Mouse (Mus musculus) right cerebral cortex, postnatal 25 days (tissue): ENCODE results near the gene Brd3.

Experiments used
- DNase-seq: peaks from one replicate; pipeline ENCODE4 v3.0.0; 2022

The Brd3 gene

GRCm38 (mm10) chr2:27469292-27469990, 38.0 kb downstream of the Brd3 start:
- DNase-seq: no peak

DNA sequence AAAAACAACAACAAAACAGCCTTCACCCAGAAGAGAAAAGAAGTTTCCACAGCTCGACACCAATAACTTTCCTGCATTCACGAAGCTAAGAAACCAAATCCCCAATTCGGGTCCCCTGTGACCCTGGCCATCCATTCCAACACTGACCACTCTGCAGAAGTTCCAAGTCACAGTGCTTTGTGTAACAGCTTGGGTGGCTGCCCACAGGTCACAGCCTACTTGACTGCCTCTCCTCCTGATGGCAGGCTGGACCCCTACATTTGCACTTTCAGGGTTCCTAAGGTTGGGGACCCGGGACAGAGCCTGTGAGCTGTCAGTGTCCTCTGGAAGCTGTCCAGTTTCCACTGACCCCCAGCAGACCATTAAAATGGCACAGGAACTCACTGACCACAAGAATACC, 44.6 kb downstream of the Brd3 start:
- DNase-seq: no peak

DNA sequence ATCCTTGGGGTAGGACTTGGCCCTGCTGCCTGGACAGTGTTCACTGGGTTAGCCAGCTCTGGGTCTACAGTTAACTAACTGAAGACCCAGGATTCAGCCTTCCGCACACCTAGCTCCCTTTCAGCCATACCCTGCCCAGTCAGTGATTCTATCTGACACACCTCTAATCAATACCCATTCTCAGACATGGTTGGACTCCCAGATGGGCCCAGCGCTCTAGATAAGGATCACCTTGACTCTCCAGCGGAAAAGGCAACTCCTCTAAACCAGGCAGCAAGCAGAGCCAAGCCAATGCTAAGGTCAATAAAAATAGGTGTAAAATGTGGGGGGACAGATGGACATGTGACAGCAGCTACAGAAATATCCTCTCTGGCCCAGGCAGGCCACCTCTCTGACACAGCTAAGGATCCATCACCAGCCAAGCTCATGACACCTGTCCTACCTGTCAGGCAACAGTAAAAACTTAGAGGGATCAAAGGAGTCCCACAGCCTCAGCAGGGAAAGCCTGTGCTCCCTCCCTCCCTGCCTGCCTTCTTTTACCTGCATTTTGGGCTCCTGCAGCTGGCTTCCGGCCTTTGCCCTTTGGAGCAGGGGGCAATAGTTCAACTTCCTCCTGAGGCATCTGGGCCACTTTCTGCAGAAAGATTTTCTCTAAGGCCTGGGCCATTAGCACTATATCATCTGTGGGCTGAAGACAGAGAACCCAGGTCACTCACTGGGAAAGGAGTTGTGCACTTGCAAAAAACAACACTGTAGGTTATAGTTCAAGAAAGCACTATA, 45.4 kb downstream of the Brd3 start:
- no peak for DNase-seq

DNA sequence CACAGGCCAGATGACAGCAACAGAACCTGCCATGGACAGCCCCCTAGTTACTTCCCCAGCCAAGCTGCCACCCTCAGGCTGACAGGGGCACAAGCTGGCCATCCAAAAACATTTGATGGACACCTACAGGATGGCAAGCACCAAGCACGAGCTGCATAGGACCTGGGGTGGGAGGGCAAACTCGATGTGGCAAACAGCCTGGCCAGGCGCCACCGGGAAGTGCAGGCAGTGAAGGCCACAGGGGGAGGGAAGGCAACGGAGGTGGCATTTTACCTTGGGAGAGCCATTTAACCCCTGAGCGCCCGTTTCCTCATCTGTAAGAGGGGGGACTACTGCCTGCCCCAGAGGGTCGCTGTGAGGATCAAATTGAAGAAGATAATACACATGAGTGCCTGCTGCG, 46.8 kb downstream of the Brd3 start:
- no peak for DNase-seq

GRCm38 (mm10) chr2:27460163-27460562, 47.3 kb downstream of the Brd3 start:
- no peak for DNase-seq

DNA sequence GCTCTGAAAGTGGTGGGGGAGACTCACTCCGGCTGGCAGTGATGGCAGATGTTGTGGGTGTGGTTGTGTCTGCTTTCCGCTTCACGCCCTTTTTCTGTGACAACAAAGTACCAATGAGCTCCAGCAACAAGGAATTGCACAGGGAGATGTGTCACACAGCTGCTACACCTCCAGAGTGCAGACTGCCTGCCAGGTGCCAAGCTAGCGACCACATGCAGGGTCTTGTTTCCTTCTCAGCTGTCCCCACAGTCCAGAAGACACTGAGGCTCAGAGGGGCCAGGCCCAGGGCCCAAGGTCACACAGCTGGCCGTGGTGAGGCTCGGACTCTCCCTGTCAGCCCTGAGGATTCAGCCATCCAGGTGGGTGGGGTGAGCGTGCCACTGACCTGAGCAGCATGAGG, 47.7 kb downstream of the Brd3 start:
- DNase-seq: no peak

DNA sequence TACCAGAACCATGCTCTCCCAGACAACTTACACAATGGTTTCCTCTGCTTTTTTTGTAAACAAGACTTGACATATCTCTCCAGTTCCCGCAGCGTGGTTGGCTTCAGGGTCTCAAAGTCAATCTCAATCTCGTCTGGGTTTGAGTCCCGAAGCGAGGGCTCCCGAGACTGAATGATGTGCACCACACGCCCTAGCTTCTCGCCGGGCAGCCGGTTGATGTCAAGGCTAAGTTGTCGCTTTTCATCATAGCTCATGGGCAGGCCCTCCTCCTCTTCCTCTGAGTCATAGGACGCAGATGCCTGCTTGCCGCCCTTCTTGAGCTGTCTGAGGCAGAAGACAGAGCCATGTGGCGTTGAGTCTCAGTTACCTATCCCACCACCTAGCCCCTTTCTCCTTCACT, 57.2 kb downstream of the Brd3 start:
- no peak for DNase-seq

- DNase-seq: no peak
Measured at GRCm38 (mm10) chr2:27447782-27448181, 59.7 kb downstream of the Brd3 start.

DNA sequence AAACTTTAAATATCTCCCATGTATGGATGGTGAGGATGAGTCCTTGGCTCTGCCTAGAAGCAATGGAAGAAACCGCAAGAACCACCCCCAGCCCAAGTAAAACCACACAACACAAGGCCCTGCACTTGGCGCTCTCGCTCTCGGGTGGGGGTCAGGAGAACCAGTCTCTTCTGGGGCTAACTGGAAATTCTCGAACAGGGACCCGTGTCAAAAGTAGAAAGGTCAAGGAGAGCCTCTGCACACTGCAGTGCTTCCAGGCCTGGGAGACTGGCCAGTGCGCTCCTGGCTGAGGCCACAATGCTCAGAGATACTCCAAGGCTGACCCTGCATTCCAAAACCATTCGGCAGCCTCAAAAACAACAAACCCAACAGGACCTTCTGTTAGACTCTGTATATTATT, 60.6 kb downstream of the Brd3 start:
- DNase-seq: no peak

GRCm38 (mm10) chr2:27445910-27446309, 61.6 kb downstream of the Brd3 start:
- no peak for DNase-seq

GRCm38 (mm10) chr2:27443450-27443708, 64.1 kb downstream of the Brd3 start:
- no peak for DNase-seq

DNA sequence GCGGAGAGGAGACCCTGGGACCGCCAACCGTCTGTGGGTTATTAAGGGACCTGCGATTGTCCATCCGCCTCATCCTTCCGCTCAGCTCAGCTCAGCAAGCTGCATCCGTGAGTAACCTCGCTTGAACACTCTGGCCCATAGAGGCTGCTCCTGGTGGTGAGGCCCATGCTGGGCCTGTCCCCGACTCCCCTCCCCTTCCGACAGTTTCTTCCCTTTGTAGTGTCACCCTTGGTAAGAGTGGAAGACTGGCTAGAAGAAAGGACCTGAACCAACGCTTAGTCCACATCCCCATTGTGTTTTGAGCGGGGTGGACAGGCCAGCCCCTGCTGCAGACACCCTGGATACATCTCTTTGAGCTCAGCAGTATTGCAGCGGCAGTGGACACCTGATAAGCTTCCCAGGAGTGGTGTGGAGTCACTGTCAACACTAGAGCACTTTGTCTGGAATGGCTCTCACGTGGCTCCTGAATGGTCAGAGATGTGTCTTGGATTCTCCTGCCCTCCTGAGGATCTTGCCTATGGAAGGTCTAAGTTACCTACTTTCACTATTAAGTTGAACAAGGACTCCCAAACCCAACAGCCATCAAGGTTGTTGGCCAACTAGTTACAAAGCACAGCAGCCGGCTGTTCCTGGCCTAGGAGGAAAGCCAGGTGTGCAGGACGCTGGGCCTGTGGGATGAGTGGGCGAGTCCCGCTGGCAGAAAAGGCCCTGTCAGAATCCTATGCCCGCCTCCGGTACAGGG, 64.6 kb downstream of the Brd3 start:
- DNase-seq: no peak

DNA sequence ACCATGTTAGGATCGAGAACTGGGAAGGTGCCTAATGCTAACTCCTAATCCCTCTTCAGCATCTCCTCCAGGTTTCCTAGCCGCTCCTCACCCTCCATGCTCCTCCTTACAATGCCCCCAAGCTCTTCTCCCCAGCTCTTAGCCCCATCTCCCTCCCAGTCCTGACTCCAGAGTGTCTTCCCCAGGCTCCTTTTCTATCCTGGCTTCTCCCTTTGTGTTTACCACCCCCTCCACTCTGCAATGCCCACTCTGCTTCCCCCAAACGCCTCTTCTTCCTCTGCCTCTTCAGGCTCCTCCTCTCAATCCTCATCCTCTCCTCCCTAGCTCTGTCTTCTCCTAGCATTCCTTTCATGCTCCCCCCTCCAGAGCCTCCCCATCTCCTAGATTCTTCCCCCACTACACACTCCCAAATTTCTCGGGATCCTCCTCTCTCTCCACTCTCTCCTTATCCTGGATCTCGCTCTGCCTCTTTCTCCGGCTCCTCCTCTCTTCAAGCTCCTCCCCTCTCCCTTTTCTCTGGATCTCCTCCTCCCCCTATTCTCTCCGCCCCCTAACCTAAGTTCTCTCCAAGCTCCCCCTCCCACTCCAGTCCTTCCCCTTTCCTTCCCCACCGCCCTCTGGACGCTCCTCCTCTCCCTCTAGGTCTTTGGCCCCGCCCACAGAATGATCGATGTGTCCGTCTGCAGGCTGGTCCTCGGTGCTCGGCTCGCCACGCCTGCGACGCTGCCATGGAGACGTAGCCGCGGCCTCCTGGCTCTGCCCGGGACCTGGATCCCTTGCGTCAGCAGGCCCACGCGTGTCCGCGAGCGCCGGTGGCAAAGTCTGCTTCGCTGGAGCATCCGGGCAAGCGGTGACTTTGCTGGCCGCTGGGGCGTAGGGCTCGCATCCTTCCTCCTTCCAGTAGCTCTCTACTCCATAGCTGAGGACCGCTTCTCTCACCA, 65.4 kb downstream of the Brd3 start, which contains the start of gene Brd3os:
Gene Brd3os, plus strand, starts transcription at position 558 of the 941 bp plus-strand sequence.
- DNase-seq: peak; percentile 96

GRCm38 (mm10) chr2:27438281-27438680, 69.2 kb downstream of the Brd3 start:
- DNase-seq: no peak

DNA sequence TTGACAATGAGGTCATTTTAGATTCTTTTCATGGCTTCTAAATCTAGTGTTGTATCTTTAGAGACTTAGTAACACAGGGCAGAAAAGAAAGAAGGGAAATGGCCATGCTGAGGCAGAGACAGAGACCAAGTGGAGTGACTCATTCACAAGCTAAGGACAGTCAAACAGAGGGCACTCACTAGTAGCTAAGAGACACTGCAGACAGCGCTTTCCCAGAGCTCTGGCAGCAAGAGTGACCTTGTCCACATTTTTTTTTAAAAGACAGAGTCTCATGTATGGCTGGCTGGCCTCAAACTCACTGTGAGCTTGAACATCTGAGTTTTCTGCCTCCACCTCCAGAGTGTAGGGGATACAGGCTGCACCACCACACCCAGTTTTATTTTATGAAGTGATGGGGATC, 69.6 kb downstream of the Brd3 start:
- DNase-seq: no peak

DNA sequence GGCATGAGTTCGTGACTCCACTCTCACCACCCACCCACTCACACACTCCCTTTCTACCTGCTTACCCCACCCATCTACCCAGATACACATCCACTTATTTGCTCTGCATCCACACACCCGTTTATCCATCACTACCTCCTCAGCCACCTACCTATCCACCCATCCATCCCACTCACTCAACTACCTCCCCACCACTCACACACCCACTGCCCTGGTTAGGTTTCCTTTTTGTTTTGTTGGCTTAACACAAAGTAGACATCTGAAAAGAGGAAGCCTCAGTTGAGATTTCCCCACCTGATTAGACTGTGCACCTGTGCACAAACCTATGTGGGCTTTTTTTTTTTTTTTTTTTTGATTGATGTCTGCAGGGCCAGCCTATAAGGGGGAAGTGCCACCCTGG, 74.9 kb downstream of the Brd3 start:
- DNase-seq: no peak

DNA sequence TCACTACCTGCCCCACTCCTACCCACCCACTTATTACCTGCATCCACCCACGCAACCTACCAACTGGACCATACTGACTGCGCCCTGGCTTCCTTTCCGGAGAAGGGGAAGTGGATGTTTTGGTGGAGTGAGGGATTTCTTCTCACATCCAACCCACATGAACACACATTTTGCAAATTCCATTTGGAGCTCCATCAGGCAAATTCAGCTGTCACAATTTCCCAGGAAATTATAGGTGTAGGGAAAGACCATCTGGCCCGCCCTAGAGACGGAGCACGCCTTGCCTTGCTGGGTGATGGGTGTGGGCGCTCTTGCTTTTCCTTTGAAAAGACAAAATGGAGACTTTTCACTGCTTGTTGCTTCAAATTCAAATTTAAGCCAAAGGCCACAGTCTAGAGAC, 76.8 kb downstream of the Brd3 start:
- DNase-seq: peak; percentile 63

DNA sequence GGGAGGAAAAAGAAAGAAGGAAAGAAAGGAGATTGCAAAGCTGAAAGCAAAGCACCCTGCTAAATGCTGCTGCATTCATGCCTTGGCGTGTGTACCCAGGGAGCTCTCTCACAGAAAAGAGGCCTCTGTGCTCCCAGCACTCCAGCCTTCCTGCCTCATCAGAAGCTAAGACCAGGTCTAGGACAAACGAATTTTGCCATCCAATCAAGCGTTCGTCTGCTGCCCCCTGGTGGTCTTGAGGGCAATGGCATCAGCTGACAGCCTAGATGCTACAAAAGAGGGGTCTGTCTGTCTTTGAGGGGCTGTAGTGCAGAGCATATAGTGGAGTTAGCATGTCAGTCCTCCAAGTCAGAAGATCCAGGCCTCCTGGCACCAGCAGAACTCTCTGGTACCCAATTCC, 79.4 kb downstream of the Brd3 start:
- peak; percentile 73 for DNase-seq

GRCm38 (mm10) chr2:27426855-27427457, 80.5 kb downstream of the Brd3 start, which contains the start of gene Vav2:
Gene Vav2 (minus strand): TSS chr2:27427033.
- DNase-seq: peak; percentile 76

DNA sequence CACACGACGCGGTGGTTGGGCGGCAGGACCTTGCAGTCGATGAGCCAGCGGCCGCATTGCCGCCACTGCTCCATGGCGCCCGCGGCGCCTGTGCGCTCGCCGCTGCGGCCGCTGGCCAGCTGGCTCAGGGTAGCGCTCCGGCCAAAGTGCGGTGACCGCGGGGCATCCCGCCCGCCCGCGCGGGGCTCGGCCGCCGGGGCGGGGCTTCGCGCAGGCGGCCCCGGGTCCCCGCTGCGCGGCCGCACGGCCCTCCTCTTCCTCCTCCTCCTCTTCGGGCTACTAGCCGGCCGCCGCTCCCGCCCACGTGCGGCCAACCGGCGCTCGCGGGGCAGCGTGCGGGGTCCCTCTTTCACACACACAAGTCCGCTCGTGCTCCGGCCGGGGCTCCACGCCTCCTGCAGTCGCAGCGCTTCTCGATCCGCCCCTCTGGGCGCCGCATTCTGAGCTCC, 81.0 kb downstream of the Brd3 start:
- DNase-seq: peak; percentile 48

DNA sequence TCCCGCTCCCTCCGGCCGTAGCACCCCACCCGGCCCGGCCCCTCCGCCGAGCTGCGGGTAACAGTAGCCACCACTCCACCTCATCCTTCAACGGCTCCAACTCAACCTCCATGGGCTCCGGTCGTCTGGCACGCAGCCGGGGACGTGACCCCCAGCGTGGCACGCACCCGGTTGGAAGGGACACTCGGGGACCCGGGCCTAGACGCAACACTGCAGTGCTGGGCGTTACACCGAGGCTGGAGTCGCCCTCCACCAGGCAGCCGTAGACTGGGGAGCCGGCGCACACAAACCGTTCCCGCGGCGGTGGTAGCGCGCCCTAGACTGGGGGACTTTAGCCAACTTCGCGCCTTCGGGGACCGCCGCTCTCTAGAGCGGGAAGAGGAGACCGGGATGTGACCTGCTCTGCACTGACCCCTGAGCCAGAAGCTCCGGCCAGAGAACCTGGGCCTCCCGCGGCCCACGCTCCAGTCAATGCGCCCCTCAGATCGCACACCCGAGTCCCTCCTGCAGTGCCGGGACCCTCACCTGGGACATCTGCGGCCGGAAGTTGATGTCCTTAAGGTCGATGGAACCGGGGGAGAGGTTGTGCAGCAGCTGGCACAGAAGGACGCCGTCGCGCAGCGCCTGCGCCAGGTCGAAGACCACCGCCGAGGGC, 81.6 kb downstream of the Brd3 start:
- DNase-seq: no peak

DNA sequence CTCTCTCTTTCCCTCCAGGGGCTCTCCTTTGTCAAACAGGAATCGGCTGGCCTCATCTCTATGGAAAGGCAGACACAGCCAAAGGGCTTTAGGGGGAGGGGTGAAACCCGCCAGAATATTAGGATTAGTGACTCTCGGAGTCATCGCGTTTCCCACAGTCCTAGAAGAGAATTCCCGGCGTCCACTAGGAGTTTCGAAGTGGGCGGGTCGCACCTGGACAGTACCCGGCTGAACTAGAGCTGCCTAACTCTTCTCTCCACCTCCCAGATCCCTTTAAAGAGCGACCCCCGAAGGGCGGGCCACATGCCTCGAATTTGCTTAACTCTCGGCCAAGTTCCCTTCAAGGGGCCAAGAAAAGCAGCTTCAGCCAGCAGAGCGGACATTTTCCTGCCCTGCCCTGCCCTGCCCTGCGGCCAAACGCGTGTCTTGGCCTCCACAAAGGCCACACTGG, 82.3 kb downstream of the Brd3 start:
- DNase-seq: no peak
